17 mouse cellular contexts compared by ENCODE assay signal in genomic region chr1:80010724-80011123, GRCm38 (mm10).
DNase-seq lines count a peak whose midpoint lies in the region; ATAC-seq and TF ChIP-seq lines count a peak whose summit lies in the region.
"Had no signal": no experiment of that assay in that cellular context is flagged by ENCODE, and none has a peak within 500 bp of the region (broad histone marks: within the 10 kb centered on the region; RNA-seq: fewer than 3 reads in every experiment).

No protein-coding gene starts in this region.

- no peaks in the 10 kb centered on the region for H3K9me3 ChIP-seq in heart, embryonic 11.5 days (replicated peaks; ENCODE audit: control insufficient read depth, low read length)
- H3K9me3 ChIP-seq in stomach, embryonic 16.5 days (replicated peaks; ENCODE audit: control insufficient read depth, low read length), result no peaks in the 10 kb centered on the region
- H3K9me3 ChIP-seq in stomach, postnatal 0 days (ENCODE audit: control insufficient read depth, low read length), result no peaks in the 10 kb centered on the region
- H3K9me3 ChIP-seq: forebrain, embryonic 15.5 days; midbrain, embryonic 13.5 days had no signal

- no peak overlapping the region for H3K4me2 ChIP-seq in heart, embryonic 11.5 days
- H3K4me2 ChIP-seq in stomach, embryonic 16.5 days (ENCODE audit: low read depth, low read length), result no peak overlapping the region
- H3K4me2 ChIP-seq in stomach, postnatal 0 days (replicated peaks; ENCODE audit: low read depth), result no peak overlapping the region
- H3K4me2 ChIP-seq: forebrain, embryonic 15.5 days; midbrain, embryonic 13.5 days had no signal

- H3K27ac ChIP-seq in heart, embryonic 11.5 days (ENCODE audit: low read depth, low read length), result no peak overlapping the region
- H3K27ac ChIP-seq in stomach, embryonic 16.5 days (ENCODE audit: low read length), result 0 out of 2 replicates have a peak overlapping the region, but pooled peaks have one; percentile 1
- H3K27ac ChIP-seq in stomach, postnatal 0 days (replicated peaks), result no peak overlapping the region
- H3K27ac ChIP-seq: forebrain, embryonic 15.5 days; midbrain, embryonic 13.5 days had no signal

- no peaks in the 10 kb centered on the region for H3K36me3 ChIP-seq in heart, embryonic 11.5 days (ENCODE audit: control insufficient read depth, insufficient read depth, low read length)
- no peaks in the 10 kb centered on the region for H3K36me3 ChIP-seq in stomach, embryonic 16.5 days (ENCODE audit: control insufficient read depth, insufficient read depth, low read length)
- H3K36me3 ChIP-seq in stomach, postnatal 0 days (ENCODE audit: control insufficient read depth, insufficient read depth, low read length), result no peaks in the 10 kb centered on the region
- H3K36me3 ChIP-seq: forebrain, embryonic 15.5 days; midbrain, embryonic 13.5 days had no signal

- H3K4me1 ChIP-seq in heart, embryonic 11.5 days (ENCODE audit: control insufficient read depth, insufficient read depth, low read length), result no peaks in the 10 kb centered on the region
- no peaks in the 10 kb centered on the region for H3K4me1 ChIP-seq in stomach, embryonic 16.5 days (ENCODE audit: control insufficient read depth, insufficient read depth, low read length)
- H3K4me1 ChIP-seq in stomach, postnatal 0 days (replicated peaks; ENCODE audit: control insufficient read depth, insufficient read depth), result no peaks in the 10 kb centered on the region
- H3K4me1 ChIP-seq: forebrain, embryonic 15.5 days; midbrain, embryonic 13.5 days had no signal

- H3K9ac ChIP-seq in heart, embryonic 11.5 days (ENCODE audit: low read depth, low read length), result no peak overlapping the region
- no peak overlapping the region for H3K9ac ChIP-seq in stomach, embryonic 16.5 days (ENCODE audit: low read length)
- no peak overlapping the region for H3K9ac ChIP-seq in stomach, postnatal 0 days (ENCODE audit: low read length)
- H3K9ac ChIP-seq: forebrain, embryonic 15.5 days; liver, postnatal 0 days; midbrain, embryonic 13.5 days had no signal

- TF ChIP-seq CTCF in stomach, postnatal 0 days (IDR thresholded peaks at IDR 0.05; ENCODE audit: low read depth), result no peak

- ATAC-seq in heart, embryonic 11.5 days (replicated peaks; ENCODE audit: insufficient number of reproducible peaks, low FRiP score, low TSS enrichment), result no peak
- no peak for ATAC-seq in stomach, embryonic 16.5 days (ENCODE audit: insufficient read depth, low FRiP score)
- ATAC-seq in stomach, postnatal 0 days (ENCODE audit: low FRiP score, low TSS enrichment), result no peak
- ATAC-seq: forebrain, embryonic 15.5 days; inflammation-experienced regulatory T-cells, adult 6 months; liver, postnatal 0 days; midbrain, embryonic 13.5 days; Patski had no signal

- peak; percentile 51 for DNase-seq in heart, adult 8-10 months (ENCODE audit: low spot score)
- peak; percentile 25 for DNase-seq in kidney, postnatal 14 days
- DNase-seq in kidney, adult 18-20 months, result no peak
- DNase-seq in stomach, postnatal 0 days (ENCODE audit: low spot score), result no peak
- no peak for DNase-seq in adrenal gland, postnatal 10 days
- DNase-seq: B cell, adult 2 months; cerebellum, adult 9-11 months; layer of hippocampus, adult 9-11 months; liver, postnatal 0 days; thymus, postnatal 36 days had no signal

- 37% methylated on average over 4 of the region's 4 CpGs for WGBS in heart, embryonic 11.5 days (ENCODE audit: insufficient replicate concordance)
- 38% methylated on average over 4 of the region's 4 CpGs for WGBS in stomach, embryonic 16.5 days
- WGBS in stomach, postnatal 0 days, result 37% methylated on average over 4 of the region's 4 CpGs

- H3K4me3 ChIP-seq in heart, embryonic 11.5 days (ENCODE audit: low read depth, low read length), result no peak overlapping the region
- no peak overlapping the region for H3K4me3 ChIP-seq in stomach, embryonic 16.5 days (replicated peaks; ENCODE audit: low read length)
- no peak overlapping the region for H3K4me3 ChIP-seq in stomach, postnatal 0 days (ENCODE audit: low read depth, low read length)
- H3K4me3 ChIP-seq: erythroblast, embryonic 14.5 days; forebrain, embryonic 15.5 days; midbrain, embryonic 13.5 days had no signal

- H3K27me3 ChIP-seq in heart, embryonic 11.5 days (ENCODE audit: control insufficient read depth, insufficient read depth, low read length), result no peaks in the 10 kb centered on the region
- H3K27me3 ChIP-seq in stomach, embryonic 16.5 days (ENCODE audit: control insufficient read depth, insufficient read depth, low read length), result no peaks in the 10 kb centered on the region
- no peaks in the 10 kb centered on the region for H3K27me3 ChIP-seq in stomach, postnatal 0 days (ENCODE audit: control insufficient read depth, insufficient read depth, low read length)
- H3K27me3 ChIP-seq: forebrain, embryonic 15.5 days; midbrain, embryonic 13.5 days; Patski had no signal

- TF ChIP-seq EP300 in stomach, postnatal 0 days (optimal IDR thresholded peaks at IDR 0.05), result no peak

Comparison
In these comparisons a context has a peak if more than half of its experiments do, and no peak if none do; other contexts are left out.
1. DNase-seq: peak in heart, adult 8-10 months (single experiment) and kidney, postnatal 14 days (single experiment); none in kidney, adult 18-20 months (single experiment), stomach, postnatal 0 days (single experiment) and adrenal gland, postnatal 10 days (single experiment).